Mouse (Mus musculus) thymus, postnatal 14 days (tissue): Measurements from ENCODE around the gene Shf.
"Not testable (repeated sequence)": the region's sequence is repeated elsewhere in the genome, so short reads cannot be mapped to it uniquely, and the experiment has no call there.

Source experiments
- DNase-seq: peaks from one replicate; pipeline ENCODE4 v3.0.0; 2021

Gene Shf

DNA sequence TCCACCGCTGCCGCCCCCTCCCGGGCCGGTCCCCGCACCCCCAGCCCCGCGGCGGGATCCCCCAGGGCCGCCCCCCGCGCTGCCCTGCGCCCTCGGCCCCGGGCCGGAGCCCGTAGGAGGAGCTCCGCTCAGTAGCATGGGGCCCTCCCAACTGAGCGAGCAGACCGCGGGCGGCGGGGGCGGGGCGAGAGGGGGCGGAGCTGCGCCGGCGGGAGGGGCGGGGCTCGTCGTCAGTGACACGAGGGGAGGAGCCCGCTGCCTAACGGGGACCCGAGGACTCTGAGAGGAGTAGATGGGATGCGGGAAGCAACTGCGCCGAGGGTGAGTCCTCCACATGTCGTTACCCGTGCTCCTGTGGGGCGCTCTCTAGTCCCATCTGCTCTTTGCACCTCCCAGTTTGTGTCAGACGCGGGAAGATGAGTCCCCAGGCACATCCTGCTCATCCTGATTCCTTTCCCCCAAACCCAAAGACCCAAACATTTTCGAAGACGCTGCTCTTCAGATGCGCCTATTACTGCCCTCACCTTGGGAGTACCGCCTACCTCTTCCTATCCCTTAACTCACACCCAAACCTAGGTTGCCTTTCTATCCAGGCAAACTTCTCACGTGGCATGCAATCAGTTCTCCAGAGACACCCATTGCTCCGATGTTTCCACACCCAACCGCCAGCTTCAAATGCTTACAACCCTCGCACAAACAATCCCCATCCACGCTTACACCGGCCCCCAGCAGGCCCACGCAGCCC, at the start of gene Shf:
TSS of gene Shf (minus strand) at position 168 of the 745 bp plus-strand sequence.
- peak; percentile 94 for DNase-seq

DNA sequence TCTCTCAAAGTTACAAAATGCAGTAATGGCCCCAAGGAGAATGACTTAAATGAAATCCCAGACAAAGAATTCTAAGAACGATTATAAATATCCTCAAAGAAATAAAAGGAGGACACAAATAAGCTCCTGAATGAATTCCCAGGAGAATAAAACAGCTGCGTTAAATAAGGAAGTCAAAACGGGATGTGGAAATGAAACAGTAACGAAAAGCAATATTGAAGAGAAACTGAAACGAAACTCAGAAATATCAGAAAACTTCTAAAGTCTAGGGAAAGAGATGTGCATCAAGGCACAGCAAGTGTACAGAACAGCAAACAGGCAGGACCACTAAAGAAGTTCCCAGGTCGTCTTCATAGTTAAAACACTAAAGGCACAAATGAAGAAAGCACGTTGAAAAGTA, 40.0 kb upstream of the Shf start:
- no peak for DNase-seq

DNA sequence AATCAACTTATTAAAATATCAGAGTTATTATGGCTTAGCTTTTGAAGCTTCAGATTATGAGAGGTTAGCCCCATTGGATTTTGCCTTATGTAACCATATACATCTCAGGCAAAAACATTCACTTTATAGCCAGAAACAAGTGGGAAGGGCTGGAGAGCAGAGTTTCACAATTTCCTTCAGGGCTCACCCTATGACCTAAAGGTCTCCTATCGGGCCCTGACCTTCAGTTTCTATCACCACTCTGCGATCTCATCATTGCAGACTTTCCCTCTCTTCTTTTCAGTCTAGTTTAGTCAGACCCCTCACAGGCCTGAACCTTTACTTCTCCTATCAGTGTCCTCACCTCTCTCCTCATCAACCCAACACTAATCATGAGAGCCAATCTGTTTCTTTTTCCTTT, 38.6 kb upstream of the Shf start:
- DNase-seq, result no peak

DNA sequence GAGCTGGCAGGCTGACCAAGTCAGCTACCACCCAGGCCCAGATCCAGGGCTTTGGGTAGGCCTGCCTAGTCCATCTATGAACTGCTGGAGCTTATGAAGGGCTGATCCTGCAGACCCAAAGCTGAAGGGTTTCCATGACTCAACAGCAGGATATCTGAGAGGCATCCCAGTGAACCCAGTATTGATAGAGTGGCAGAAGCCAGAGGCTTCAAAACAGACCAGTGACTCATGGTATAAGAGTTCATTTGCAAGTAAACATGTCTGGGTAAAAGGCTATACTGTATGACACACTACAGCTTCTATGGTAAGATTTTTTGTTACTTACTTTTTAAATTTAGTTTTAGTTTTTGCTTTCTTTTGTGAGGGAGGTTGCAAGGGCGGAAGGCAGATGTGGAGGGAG, 27.2 kb upstream of the Shf start:
- DNase-seq, result no peak

DNA sequence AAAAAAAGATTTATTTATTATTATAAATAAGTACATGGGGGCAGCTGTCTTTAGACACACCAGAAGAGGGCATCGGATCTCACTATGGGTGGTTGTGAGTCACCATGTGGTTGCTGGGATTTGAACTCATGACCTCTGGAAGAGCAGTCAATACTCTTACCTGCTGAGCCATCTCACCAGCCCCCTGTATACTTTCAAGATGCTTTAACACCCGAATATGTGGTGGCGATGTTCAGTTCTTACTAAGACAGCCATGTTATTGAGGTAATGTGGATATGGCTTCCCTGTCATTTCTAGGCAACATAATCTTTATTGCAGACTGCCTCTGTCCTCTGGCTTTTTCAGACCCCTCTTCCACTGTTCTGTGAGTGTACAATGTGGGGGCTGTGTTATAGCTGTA, 18.2 kb upstream of the Shf start:
- DNase-seq, result not testable (repeated sequence)

DNA sequence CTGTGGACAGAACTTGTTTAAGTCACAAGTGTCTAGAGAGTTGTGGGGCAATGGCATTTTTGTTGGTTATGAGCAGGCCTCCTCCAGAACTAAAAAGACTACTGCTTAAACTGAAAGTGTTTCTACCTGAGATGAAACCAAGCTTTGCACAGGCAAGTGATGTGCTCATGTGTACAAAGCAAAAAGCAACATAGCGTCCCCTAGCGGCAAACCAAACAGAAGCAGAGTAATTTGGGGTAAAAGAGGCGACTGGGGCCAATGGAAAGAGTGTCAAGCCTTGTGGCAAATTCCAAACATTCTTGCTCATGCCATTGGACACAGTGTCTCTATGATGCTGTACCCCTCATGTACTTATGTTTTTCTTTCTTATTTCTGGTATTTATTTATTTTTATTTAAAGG, 16.1 kb upstream of the Shf start:
- DNase-seq, result no peak

DNA sequence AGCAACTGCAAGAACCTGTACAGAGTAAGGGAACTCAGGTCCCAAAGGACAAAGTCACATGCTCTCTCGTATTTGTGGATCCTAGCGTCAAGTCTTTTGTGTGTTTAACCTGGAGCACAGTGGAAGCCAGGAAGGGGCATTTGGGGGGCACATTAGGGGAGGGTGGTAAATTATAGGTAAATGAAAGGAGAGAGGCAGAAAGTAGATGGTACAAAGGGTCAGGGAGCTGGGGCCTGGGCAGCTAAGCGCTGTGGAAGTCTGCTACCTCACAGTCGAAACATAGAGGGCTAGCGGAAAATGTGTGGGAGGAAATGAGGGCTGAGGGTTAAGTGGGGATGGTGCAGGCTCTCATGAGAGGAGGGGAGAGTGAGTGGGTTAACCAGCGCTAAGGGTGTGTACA, 13.2 kb upstream of the Shf start:
- no peak for DNase-seq

DNA sequence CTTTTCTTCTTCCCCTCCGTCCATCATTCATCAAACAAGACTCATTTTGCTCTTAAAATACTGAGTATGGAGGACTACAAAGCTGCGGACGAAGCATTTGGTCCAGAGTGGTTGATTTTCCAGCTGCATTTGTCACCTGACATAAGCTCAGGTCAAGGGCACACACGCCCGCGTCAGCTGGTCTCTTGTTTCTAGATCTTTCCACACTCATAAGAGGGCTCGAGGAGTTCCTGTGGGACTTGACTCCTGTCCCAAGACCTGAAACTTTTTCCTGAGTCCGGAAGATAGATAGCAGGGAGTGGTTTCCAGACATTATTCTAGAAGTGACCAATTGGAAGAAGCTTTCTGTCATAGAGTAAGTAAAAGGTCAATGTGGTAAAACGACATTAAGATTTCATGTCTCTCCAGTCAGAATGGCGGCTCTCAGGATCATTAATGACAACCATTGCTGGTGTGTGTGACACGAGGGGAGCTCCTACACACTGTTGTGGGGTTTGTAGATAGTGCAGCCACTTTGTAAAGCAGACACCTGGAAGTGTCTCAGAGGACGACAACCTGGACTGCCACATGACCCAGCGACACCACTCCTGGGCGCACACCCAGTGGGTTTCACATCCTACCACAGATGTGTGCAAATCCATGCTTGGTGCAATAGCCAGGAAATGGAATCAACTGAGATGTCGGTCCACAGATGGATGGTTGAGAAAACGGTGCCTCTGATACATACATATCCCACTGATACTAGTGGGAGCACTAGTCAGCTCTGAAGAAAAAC, 12.6 kb upstream of the Shf start:
- no peak for DNase-seq

DNA sequence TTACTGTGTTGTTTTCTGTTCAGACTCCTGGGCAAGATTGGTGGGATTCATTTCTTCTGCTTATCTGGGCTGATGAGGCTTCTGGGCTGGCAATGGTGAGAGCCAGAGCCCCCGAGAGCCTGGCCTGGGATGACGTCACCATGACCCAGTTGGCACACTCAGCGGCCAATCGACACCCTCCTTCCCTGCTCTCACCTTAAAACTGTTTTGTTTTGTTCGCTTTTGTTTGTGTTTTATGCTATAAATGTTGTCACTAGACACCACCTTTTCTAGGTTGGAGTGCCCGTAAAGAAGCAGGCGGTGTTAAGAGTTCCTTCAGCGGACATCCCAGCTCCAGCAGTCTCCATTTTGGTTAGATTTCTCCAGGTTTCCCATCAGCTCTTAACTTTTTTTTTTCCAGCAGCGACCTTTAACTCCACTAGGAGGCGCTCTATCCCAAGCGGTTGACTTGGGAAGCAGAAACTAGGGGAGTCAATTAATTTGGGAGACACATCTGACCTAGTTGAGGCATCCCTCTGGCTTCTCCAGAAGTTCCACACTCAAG, 11.9 kb upstream of the Shf start:
- peak; percentile 59 for DNase-seq

DNA sequence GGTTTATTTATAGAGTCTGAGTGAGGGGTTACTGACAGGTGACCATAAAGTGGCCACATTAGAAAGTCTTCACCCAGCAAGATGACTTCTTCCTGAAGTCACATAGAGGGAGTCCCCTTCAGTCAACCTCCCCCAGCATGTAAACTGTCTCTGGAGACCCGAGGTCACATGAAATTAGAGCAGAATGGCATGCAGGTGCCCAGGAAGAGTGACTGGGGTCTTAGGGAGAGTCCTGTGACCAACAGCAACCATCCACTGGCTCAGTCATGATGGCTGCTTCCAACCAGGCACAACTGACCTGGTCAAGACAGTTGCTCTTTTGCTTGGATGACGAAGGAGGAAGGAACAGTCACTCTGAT, 10.3 kb upstream of the Shf start:
- no peak for DNase-seq

DNA sequence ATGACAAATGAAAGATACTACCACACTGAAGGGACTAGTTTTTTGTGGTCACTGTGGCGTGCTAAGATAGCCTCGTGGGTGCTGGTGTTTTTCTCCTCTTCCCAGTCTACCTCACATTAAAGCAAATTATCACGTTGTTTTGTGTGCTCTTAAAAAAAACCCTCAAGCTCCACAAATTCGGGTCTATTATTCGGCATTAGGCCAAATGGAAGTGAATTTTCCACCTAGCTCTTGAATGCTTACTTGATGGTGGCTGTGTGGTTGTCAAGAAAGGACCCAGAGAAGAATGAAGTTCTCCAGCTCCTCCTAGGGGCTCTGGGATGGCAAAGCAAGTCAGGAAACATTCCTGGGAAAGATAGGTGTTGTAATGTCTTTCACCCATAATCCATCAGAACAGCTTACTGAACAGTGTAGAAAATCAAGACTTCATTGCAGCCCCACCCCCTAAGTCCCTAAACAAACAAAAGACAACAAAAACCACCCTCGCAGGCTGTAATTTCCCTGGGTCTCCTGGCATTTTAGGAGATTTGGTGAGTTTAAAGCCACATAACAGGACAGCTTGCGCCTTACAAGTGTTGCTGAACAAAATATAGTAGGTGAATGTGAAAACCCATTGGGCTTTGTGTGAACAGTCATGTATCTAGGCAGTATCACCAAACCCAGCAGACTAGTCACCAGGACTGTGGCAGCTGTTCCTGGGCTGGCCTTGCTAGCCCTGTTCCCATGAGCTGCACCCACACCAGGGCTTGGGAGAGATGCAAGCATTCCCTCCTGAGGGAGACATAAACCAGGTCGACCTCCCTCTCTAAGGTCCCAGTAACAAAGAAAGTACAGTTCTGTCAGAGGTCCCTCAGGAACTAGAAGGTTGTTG, 9.7 kb upstream of the Shf start:
- DNase-seq, result no peak

DNA sequence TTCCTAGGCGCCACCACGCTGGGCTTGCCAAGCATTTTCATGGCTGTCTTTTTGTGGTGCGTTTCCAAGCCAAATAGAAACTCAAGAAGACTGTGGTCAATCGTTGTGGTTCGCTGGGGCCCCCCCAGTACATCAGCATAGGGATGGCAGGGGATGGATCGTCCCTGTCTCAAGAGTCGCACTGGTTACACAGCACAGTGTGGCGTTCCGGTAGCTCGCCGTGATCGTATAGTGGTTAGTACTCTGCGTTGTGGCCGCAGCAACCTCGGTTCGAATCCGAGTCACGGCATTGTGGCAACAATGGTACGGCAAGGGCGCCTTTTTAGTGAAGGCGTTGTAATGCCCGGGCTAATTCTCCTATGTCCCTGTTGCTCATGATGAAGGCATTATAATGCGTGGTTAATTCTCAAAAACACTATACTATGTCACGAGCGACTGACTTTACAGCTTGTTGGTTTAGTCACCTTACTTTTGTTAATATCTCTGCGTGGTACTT, 8.8 kb upstream of the Shf start:
- DNase-seq, result peak; percentile 76

DNA sequence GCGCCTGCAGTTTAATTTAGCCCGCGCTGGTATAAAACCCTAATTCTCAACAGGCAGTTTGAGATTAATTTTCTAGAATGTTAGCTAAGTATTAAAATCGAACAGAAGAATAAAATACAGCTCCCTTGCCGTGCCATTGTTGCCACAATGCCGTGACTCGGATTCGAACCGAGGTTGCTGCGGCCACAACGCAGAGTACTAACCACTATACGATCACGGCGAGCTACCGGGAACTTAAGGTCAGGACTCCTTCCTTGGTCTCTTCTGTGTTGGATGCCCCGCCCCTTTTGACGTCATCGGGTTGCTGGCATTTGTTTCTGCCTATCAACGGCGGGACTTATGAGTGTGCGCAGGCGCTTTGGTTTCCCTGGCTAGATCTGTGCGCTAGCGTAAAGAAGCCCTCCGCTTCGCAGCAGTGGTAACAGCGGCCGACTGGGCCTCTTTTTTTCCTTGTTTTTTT, 8.3 kb upstream of the Shf start:
- peak; percentile 98 for DNase-seq

DNA sequence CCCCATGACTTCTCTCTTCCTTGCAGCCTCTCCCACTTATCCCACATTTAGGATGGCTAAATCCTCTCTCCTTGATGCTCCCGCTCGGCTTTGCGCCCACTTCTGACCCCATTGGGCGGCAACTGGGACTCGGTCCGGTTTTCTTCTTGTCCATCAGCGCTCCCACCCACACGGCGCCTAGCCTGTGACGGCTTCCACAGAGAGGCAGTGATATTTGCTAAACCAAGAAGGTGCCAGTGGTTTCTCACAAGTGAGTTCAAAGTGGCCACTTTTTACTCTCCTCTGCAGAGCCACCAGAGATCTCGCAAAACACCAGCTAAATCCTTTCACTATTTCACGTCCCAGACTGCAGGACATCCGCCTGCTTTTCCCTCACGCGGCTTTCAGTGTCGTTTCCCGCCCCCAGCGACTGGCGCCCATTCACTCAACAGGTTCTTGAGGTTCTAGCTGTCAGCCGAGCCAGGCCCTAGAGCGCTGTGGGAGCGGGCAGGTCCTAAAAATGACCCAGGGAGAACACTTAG, 7.1 kb upstream of the Shf start:
- peak; percentile 61 for DNase-seq

DNA sequence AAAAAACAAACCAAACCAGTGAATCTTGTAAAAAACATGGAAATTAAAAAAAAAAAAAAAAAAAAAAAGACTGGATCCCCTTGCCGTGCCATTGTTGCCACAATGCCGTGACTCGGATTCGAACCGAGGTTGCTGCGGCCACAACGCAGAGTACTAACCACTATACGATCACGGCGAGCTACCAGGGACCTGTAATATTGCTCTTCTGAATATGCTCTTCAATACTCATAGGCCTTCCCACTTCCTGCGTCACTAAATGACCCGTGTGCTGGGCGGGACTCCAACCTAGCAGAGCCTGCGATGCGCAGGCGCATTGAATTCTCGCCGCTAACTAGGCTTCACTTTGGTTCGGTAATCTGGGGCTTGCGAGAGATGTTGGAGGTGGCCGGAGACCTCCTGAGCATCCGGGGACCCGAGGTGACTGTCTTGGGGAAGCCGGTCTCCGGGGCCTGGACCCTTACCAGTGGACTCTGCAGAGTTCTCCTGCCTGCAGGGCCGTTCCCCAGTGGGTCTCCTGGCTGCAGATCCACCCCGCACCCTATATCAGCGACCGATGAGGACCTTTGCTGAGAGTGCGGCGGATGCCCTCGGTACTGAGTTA, 6.5 kb upstream of the Shf start:
- DNase-seq, result peak; percentile 93

DNA sequence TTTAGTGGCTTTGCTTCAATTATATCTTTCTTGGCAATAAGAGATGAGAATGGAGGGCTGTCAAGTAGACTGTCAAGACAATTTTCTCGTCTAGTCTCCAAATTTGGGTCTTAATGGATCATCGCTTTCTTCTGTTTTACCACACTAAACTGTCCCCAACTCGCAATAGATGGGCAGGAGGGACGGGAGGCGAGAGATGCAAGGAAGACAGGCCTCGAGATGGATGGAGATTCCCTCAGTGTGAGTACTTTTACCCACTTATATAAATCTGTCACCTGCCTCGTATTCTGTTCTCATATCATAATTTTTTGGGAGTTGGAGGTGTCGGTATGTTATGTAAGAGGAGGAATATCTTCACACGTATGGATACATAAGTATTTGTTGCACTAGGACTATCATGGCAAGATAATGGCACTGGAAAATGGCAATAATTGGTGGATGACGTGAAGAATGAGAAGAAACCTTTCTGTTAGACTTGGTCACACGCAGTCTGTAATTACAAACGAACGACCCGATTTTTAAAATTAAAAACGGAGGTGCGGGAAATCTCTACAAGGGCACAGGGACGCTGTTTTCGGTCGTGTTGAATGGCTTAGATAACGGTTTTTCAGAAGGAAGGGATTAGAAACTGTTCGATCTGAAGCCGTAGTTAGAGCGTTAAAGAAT, 5.8 kb upstream of the Shf start:
- DNase-seq, result no peak

DNA sequence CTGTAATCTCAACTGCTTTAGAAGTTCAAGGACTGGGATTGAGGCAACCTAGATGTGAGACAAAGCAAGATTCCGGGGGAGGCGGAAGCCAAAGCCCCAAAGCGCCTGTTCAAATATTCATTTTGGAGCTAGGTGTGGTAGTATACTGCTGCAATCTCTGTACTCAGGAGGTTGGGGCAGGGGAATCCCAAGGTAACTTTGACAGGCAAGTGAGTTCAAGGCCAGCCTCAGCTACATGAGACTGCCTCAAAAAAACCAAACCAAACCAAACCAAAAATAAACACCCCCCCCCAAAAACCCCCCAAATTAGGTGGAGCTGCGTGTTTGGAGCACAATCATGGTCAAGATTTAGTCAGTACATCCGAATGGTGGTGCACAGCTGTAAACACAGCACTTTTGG, 5.0 kb upstream of the Shf start:
- DNase-seq, result no peak

DNA sequence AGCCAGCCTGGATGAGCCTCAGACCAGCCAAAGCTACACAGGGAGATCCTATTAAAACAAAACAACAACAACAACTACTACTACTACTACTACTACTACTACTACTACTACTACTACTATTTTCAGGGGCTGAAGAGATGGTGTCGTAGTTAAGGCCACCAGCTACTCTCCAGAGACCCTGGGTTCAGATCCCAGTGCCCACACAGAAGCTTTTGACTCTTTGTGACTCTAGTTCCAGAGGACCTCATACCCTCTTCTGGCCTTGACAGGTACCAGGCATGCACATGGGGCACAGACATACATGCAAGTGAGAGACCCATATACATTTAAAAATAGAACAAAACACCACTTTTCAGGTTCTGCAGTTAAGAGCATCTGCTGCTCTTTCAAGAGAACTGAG, 3.6 kb upstream of the Shf start:
- DNase-seq, result no peak

DNA sequence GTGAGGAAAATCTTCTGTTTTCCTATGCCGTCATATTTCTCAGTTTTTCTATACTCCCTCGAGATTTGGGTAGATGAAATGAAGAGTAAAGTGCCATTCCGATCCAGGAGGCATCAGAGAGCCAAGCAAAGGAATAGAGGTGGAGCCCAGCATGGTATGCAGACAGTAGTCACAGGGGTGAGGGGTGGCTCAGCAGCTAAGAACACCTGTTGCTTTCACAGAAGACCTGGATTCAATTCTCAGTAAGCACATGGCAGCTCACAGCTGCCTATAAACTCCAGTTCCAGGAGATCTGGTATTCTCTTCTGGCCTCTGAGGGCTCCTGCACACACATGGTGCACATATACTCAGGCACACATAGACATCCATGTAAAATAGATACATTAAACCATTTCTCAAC, 3.1 kb upstream of the Shf start:
- no peak for DNase-seq

DNA sequence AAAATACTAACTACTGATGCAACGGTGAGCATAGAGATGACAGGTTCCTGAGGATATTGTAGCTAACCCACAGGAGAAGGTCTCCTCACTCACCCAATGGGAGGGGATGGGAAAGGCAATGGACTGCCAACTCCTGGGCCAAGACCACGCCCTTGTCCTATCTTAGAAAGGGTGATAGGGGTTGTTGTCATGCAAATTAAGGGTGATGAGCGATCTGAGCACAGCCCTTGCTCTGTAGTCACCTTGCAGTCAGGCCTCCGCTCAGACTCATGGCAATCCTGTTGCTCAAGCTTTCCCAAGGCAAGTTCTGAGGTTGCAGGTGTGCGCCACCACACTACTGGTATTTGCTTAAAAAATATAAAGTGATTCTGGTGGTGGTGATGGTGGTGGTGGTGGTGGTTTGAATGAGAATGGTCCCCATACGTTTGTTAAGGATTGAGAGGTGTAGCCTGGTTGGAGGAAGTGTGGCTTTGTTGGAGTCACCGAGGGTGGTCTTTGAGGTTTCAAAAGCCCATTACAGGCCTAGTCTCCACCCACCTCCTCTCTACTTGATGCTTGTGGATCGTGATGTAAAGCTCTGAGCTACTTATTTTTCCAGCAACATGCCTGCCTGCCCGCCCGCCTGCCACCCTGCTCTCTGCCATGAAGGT, 1.3 kb upstream of the Shf start:
- DNase-seq, result no peak
